Mouse (Mus musculus): ENCODE measurements around the gene Kcnk12.

Gene Kcnk12

DNA sequence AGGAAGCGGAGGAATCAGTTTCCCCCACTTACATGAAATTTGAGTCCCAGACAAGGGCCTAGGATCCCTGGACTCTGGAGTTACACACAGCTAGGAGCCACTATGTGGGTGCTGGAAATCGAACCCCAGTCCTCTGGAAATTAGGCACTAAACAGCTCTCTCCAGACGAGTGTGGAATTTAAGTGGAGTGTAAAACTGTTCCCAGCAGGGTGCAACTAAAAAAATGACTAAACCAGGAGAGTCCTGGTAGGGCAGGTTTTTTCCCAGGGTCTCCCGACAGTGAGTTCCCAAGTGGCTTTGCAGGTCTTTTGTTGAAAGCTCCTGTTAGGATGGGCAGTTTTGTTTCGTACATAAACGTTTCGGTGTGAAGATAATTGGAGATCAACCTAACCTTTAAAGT, 73.1 kb downstream of the Kcnk12 start:
- DNase-seq (ENCODE audit: extremely low spot score, low read depth, low spot score), result no peak

DNA sequence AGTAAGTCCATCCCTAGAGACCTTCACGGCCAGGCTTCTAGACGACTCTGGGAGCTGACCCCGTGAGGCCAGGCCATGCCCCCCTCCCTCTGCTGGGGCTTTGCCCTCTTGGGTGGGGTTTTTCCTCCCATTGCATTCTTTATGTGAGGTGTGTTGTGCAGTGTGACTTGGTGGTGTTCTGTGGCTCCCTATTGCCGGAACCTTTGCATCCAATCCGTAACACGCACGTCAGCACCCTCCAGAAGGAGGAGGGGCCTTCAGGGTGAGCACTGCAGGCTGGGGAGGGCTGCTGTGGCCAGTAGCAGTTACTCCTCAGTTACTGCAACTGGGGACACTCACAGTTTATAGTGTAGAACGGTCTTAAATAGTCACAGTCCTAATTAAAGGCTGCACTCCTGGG, 97.7 kb downstream of the Kcnk12 start:
- no peak for DNase-seq (ENCODE audit: extremely low spot score, low read depth, low spot score)

DNA sequence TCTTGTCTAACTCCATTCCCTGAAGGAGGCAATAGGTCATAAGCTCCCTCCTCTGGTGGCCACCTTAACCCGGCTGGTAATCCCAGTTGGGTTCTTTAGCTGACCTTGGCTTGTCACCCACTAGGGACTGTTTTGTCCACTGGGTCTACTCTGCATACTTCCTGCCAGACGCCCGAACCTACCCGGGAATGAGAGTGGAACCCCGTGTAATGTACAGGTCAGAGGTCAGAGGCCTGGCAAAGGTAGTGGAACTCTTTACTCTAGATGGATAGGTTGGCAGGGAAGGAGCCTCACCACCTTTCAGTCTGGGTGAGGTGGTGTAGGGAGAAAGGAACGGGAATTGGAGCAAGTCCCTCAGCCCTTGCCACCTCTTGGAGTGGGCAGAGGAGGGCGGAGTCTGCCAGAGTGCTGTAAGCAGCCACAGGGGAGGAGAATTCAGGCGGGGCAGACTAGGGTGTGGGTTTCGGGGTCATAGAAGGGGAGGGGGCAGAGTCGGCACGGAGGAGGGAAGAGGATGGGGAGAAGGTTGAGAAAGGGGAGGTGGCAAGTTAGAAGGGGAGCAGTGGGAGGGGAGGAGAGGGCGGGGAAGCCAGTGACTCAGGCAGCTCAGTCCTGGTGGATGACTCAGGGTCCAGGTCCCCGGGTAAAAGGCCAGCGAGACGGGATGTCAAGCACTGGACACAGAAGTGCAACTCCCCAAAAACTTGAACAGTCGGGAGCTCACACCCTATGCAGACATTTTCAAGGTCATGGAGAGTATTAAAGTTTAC, 98.6 kb downstream of the Kcnk12 start:
- DNase-seq (ENCODE audit: extremely low spot score, low read depth, low spot score), result no peak

DNA sequence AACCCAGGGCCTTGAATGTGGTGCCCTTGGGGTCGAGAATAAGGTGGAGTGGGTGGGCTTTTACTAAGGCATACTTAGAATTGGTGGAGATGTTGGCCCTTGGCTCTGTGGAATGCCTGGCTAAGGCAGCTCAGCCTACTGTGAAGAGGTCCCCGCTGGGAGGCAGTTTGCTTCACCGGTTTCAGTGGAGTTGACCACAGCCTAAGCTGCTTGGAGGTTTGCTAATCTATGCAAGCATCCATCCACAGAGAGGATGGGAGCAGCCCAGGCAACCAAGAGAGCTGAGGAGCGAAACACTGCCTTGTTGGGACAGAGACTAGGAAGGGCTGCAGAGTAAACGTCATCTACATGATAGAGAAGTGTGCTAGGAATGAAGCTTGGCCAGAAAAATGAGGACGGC, 101.0 kb downstream of the Kcnk12 start:
- DNase-seq (ENCODE audit: extremely low spot score, low read depth, low spot score), result no peak

DNA sequence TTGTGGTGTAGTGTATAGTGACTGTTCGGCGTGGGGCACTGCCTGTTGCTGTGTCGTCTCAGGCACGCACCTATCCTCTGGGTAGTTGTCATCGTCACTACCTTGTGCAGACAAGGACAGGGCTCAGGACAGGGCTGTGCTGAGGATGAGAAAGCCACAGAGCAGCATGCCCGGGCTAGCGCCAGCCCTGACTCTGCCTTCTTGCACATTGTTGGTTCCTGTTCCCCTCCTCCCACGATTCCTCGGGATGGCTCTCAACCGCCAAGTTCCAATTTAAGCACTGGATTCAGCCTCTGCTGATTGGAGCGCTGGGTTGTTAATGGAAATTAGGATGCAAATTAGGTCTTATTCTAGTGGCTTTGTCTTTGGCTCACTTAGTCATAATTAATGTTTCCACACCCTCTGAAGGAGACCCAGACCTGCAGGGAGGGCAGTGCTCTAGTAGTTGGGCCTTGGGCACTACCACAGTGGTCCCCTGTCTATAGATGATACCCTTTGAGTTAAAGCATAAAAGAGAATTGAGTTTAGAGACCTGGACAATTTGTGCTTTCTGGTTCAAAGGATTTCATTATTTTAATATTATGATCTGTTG, 101.8 kb downstream of the Kcnk12 start:
- no peak for DNase-seq (ENCODE audit: extremely low spot score, low read depth, low spot score)

Data from hindlimb bud, embryonic 11.5 days (tissue).